Mouse (Mus musculus): ENCODE results near the gene Plk5.

GRCm38 (mm10) chr10:80347514-80347967, 8.7 kb upstream of the Plk5 start:
- TF ChIP-seq FLI1 (IDR thresholded peaks at IDR 0.05; ENCODE audit: low read length) = no peak
- TF ChIP-seq GATA1 (IDR thresholded peaks at IDR 0.05; ENCODE audit: borderline replicate concordance, low read length) = no peak
